Mouse (Mus musculus) embryonic facial prominence, embryonic 14.5 days (tissue): ENCODE results near the gene Blcap. TPM values are rescaled to one million over a fixed set of nuclear protein-coding genes. Genes with fewer than 3 reads are reported as not detected.

ENCODE experiments used
- ATAC-seq: fragments of 200-750 bp; cut with Nextera tagmentation; 2 replicates; pipeline ENCODE4 v1.8.0; 2017; ENCODE audit warnings: low read depth, moderate number of reproducible peaks, moderate TSS enrichment
- DNase-seq: peaks from one replicate; pipeline ENCODE4 v3.0.0-alpha.2; 2015; ENCODE audit warnings: low spot score
- H3K27ac ChIP-seq: fragments of 300-500 bp; sonication (generic); replicated peaks from 2 replicates; pipeline ENCODE4 v1.5.1; 2014; ENCODE audit warnings: low read depth, mild to moderate bottlenecking, low read length, moderate library complexity
- H3K27me3 ChIP-seq: fragments of 300-500 bp; sonication (generic); replicated peaks from 2 replicates; pipeline ENCODE4 v1.6.1; 2014; ENCODE audit warnings: low read length; ENCODE audit not compliant: control insufficient read depth, insufficient read depth
- H3K36me3 ChIP-seq: fragments of 300-500 bp; sonication (generic); 2 replicates; pipeline ENCODE4 v1.6.1; 2014; ENCODE audit warnings: low read length, mixed read lengths; ENCODE audit not compliant: control insufficient read depth, insufficient read depth
- H3K4me1 ChIP-seq: fragments of 300-500 bp; sonication (generic); 2 replicates; pipeline ENCODE4 v1.6.1; 2014; ENCODE audit warnings: antibody characterized with exemption, low read length; ENCODE audit not compliant: control insufficient read depth, insufficient read depth
- H3K4me2 ChIP-seq: fragments of 300-500 bp; sonication (generic); 2 replicates; pipeline ENCODE4 v1.6.1; 2014; ENCODE audit warnings: low read depth, mild to moderate bottlenecking, low read length, moderate library complexity, mixed read lengths
- H3K4me3 ChIP-seq: fragments of 300-500 bp; sonication (generic); 2 replicates; pipeline ENCODE4 v1.5.1; 2014; ENCODE audit warnings: low read depth, mild to moderate bottlenecking, low read length
- H3K9ac ChIP-seq: fragments of 300-500 bp; sonication (generic); 2 replicates; pipeline ENCODE4 v1.6.1; 2014; ENCODE audit warnings: low read depth, mild to moderate bottlenecking, low read length, moderate library complexity, mixed read lengths
- H3K9me3 ChIP-seq: fragments of 300-500 bp; sonication (generic); 2 replicates; pipeline ENCODE4 v1.6.1; 2016; ENCODE audit warnings: low read length; ENCODE audit not compliant: control insufficient read depth
- WGBS: fragments of 180-500 bp; shearing (Covaris S2); extraction: QIAGEN DNeasy Blood & Tissue Kit; methylation state at CpG from one replicate; pipeline ENCODE4 v1.1.7; 2014; 5-methylcytosine and 5-hydroxymethylcytosine counted together
- polyA plus RNA-seq: library from polyadenylated mRNA; unstranded; fragments of >200 nt; fragmentation: Nextera tagmentation; extraction: Ambion mirVana; gene quantifications from 2 replicates; pipeline ENCODE4 v1.2.1, GENCODE M21; 2014

The Blcap gene
- polyA plus RNA-seq, 1 experiment from 2014 or later, result 64.6 TPM

GRCm38 (mm10) chr2:157540073-157540952 is 30.8 kb downstream of the Blcap start:
- ATAC-seq (peak; percentile 16; the same call in 1 of the 2 replicates), DNase-seq (peak; percentile 54)
- H3K4me1 ChIP-seq, result peaks cover 31% of the 10 kb centered on the region
- H3K4me2 ChIP-seq, result no peak overlapping the region
- peaks cover 15% of the 10 kb centered on the region for H3K36me3 ChIP-seq
- peak overlapping the region; percentile 1; the same call in 1 of the 2 replicates for H3K27ac ChIP-seq
- no peak overlapping the region for H3K4me3 ChIP-seq
- H3K9ac ChIP-seq, result no peak overlapping the region
- H3K27me3 ChIP-seq, result no peaks in the 10 kb centered on the region
- 59% methylated on average over 24 of the region's 24 CpGs for WGBS
- H3K9me3 ChIP-seq, result no peaks in the 10 kb centered on the region

GRCm38 (mm10) chr2:157537118-157537517 is 34.0 kb downstream of the Blcap start:
- 0 out of 2 replicates have a peak, but pooled peaks cover 3% of the 10 kb centered on the region for H3K36me3 ChIP-seq
- H3K4me2 ChIP-seq, result no peak overlapping the region

GRCm38 (mm10) chr2:157536476-157537081 is 34.5 kb downstream of the Blcap start:
- no peak overlapping the region for H3K4me2 ChIP-seq
- no peak overlapping the region for H3K27ac ChIP-seq
- no peaks in the 10 kb centered on the region for H3K27me3 ChIP-seq
- no peak overlapping the region for H3K4me3 ChIP-seq
- 0 out of 2 replicates have a peak, but pooled peaks cover 3% of the 10 kb centered on the region for H3K36me3 ChIP-seq
- no peaks in the 10 kb centered on the region for H3K9me3 ChIP-seq
- no peak for ATAC-seq
- peaks cover 37% of the 10 kb centered on the region for H3K4me1 ChIP-seq
- 37% methylated on average over 7 of the region's 7 CpGs for WGBS
- no peak overlapping the region for H3K9ac ChIP-seq
- no peak for DNase-seq

More at GRCm38 (mm10) chr2:157537118-157537517, 34.0 kb downstream of the Blcap start:
- H3K9me3 ChIP-seq, result no peaks in the 10 kb centered on the region
- ATAC-seq, result no peak
- no peak overlapping the region for H3K9ac ChIP-seq
- H3K4me3 ChIP-seq, result no peak overlapping the region
- no peaks in the 10 kb centered on the region for H3K27me3 ChIP-seq
- H3K4me1 ChIP-seq, result peaks cover 34% of the 10 kb centered on the region
- H3K27ac ChIP-seq, result no peak overlapping the region
- DNase-seq, result no peak
- WGBS, result 23% methylated on average over 7 of the region's 7 CpGs

- no peak overlapping the region for H3K27ac ChIP-seq
- WGBS, result 75% methylated on average over 4 of the region's 4 CpGs
These were observed 36.9 kb downstream of the Blcap start for GRCm38 (mm10) chr2:157534163-157534562.

GRCm38 (mm10) chr2:157531681-157532426 is 39.2 kb downstream of the Blcap start:
- ATAC-seq (no peak), DNase-seq (no peak)
- Histone ChIP-seq H3K4me1 (peaks cover 26% of the 10 kb centered on the region), H3K27ac (no peak overlapping the region), H3K4me3 (no peak overlapping the region), H3K27me3 (no peaks in the 10 kb centered on the region), H3K36me3 (no peaks in the 10 kb centered on the region), H3K9me3 (no peaks in the 10 kb centered on the region), H3K4me2 (no peak overlapping the region), H3K9ac (no peak overlapping the region)
- WGBS, result 29% methylated on average over 8 of the region's 8 CpGs

More at GRCm38 (mm10) chr2:157534163-157534562, 36.9 kb downstream of the Blcap start:
- no peak overlapping the region for H3K9ac ChIP-seq
- H3K4me2 ChIP-seq, result no peak overlapping the region
- H3K4me3 ChIP-seq, result no peak overlapping the region
- no peaks in the 10 kb centered on the region for H3K36me3 ChIP-seq
- H3K4me1 ChIP-seq, result peaks cover 27% of the 10 kb centered on the region
- no peaks in the 10 kb centered on the region for H3K9me3 ChIP-seq
- no peaks in the 10 kb centered on the region for H3K27me3 ChIP-seq
- 0 out of 2 replicates have a peak, but pooled peaks have one; percentile 9 for ATAC-seq
- DNase-seq, result no peak

- Histone ChIP-seq H3K4me3 (no peak overlapping the region), H3K27ac (no peak overlapping the region), H3K27me3 (no peaks in the 10 kb centered on the region), H3K9me3 (no peaks in the 10 kb centered on the region), H3K36me3 (no peaks in the 10 kb centered on the region), H3K4me2 (no peak overlapping the region), H3K4me1 (peaks cover 21% of the 10 kb centered on the region), H3K9ac (no peak overlapping the region)
- ATAC-seq (no peak), DNase-seq (no peak)
- WGBS, result 61% methylated on average over 13 of the region's 13 CpGs
These were observed 40.8 kb downstream of the Blcap start for GRCm38 (mm10) chr2:157530056-157530955.

GRCm38 (mm10) chr2:157522556-157522955 is 48.5 kb downstream of the Blcap start:
- ATAC-seq, result no peak

More at GRCm38 (mm10) chr2:157522556-157522955, 48.5 kb downstream of the Blcap start:
- no peaks in the 10 kb centered on the region for H3K36me3 ChIP-seq
- no peaks in the 10 kb centered on the region for H3K27me3 ChIP-seq
- 65% methylated on average over 3 of the region's 3 CpGs for WGBS
- H3K9me3 ChIP-seq, result no peaks in the 10 kb centered on the region
- H3K4me3 ChIP-seq, result no peak overlapping the region
- H3K4me1 ChIP-seq, result 0 out of 2 replicates have a peak, but pooled peaks cover 3% of the 10 kb centered on the region
- no peak overlapping the region for H3K4me2 ChIP-seq
- H3K9ac ChIP-seq, result no peak overlapping the region
- DNase-seq, result no peak
- no peak overlapping the region for H3K27ac ChIP-seq
